Mouse (Mus musculus): ENCODE measurements at regions not wholly inside any gene's neighbourhood (a gene's known extent, or its start where the extent isn't known, plus 50 kb on each side); places are given as distances from the start of the nearest gene placed in this dataset.
"Not testable (repeated sequence)": the region's sequence is repeated elsewhere in the genome, so short reads cannot be mapped to it uniquely, and the experiment has no call there.

- no peak for TF ChIP-seq POLR2A (IDR thresholded peaks at IDR 0.05; ENCODE audit: borderline replicate concordance, extremely low read depth, insufficient read depth, insufficient read length)
- H3K9me3 ChIP-seq (ENCODE audit: control insufficient read depth, low read length) = no peaks in the 10 kb centered on the region
- 90% methylated on average over 4 of the region's 4 CpGs for WGBS
- H3K4me3 ChIP-seq (replicated peaks; ENCODE audit: low read length) = no peak overlapping the region
- no peaks in the 10 kb centered on the region for H3K4me1 ChIP-seq (ENCODE audit: control insufficient read depth, insufficient read depth, low read length)
- H3K9ac ChIP-seq (ENCODE audit: low read depth, low read length, severe bottlenecking) = no peak overlapping the region
- H3K27ac ChIP-seq (replicated peaks; ENCODE audit: low read depth, low read length) = no peak overlapping the region
- DNase-seq (ENCODE audit: low spot score) (no peak), ATAC-seq (ENCODE audit: low FRiP score, low read depth) (no peak)
- no peaks in the 10 kb centered on the region for H3K36me3 ChIP-seq (ENCODE audit: control insufficient read depth, insufficient read depth, low read length)
- no peak overlapping the region for H3K4me2 ChIP-seq (replicated peaks; ENCODE audit: low read depth, low read length, severe bottlenecking)
- H3K27me3 ChIP-seq (ENCODE audit: control insufficient read depth, insufficient read depth, low read length) = no peaks in the 10 kb centered on the region
These were observed 146.0 kb downstream of the Nuak1 start for GRCm38 (mm10) chr10:84294422-84294821.

- WGBS = 85% methylated on average over 3 of the region's 3 CpGs
- no peak overlapping the region for H3K9ac ChIP-seq (ENCODE audit: low read depth, low read length, severe bottlenecking)
- ATAC-seq (ENCODE audit: low FRiP score, low read depth) (no peak), DNase-seq (ENCODE audit: low spot score) (no peak)
- no peaks in the 10 kb centered on the region for H3K36me3 ChIP-seq (ENCODE audit: control insufficient read depth, insufficient read depth, low read length)
- H3K9me3 ChIP-seq (ENCODE audit: control insufficient read depth, low read length) = no peaks in the 10 kb centered on the region
- H3K27ac ChIP-seq (replicated peaks; ENCODE audit: low read depth, low read length) = no peak overlapping the region
- no peak for TF ChIP-seq POLR2A (IDR thresholded peaks at IDR 0.05; ENCODE audit: borderline replicate concordance, extremely low read depth, insufficient read depth, insufficient read length)
- no peak overlapping the region for H3K4me2 ChIP-seq (replicated peaks; ENCODE audit: low read depth, low read length, severe bottlenecking)
- H3K4me3 ChIP-seq (replicated peaks; ENCODE audit: low read length) = no peak overlapping the region
- no peaks in the 10 kb centered on the region for H3K27me3 ChIP-seq (ENCODE audit: control insufficient read depth, insufficient read depth, low read length)
- no peaks in the 10 kb centered on the region for H3K4me1 ChIP-seq (ENCODE audit: control insufficient read depth, insufficient read depth, low read length)
These were observed 144.2 kb downstream of the Nuak1 start for GRCm38 (mm10) chr10:84296168-84296567.

- TF ChIP-seq POLR2A (IDR thresholded peaks at IDR 0.05; ENCODE audit: borderline replicate concordance, extremely low read depth, insufficient read depth, insufficient read length) = no peak
- Histone ChIP-seq H3K9me3 (ENCODE audit: control insufficient read depth, low read length) (no peaks in the 10 kb centered on the region), H3K4me3 (replicated peaks; ENCODE audit: low read length) (no peak overlapping the region), H3K4me1 (ENCODE audit: control insufficient read depth, insufficient read depth, low read length) (no peaks in the 10 kb centered on the region), H3K27me3 (ENCODE audit: control insufficient read depth, insufficient read depth, low read length) (no peaks in the 10 kb centered on the region), H3K36me3 (ENCODE audit: control insufficient read depth, insufficient read depth, low read length) (no peaks in the 10 kb centered on the region), H3K9ac (ENCODE audit: low read depth, low read length, severe bottlenecking) (no peak overlapping the region), H3K27ac (replicated peaks; ENCODE audit: low read depth, low read length) (no peak overlapping the region), H3K4me2 (replicated peaks; ENCODE audit: low read depth, low read length, severe bottlenecking) (no peak overlapping the region)
- ATAC-seq (ENCODE audit: low FRiP score, low read depth) (no peak), DNase-seq (ENCODE audit: low spot score) (no peak)
- 51% methylated on average over 2 of the region's 2 CpGs for WGBS
These were observed 138.8 kb downstream of the Nuak1 start for GRCm38 (mm10) chr10:84301561-84301960.

GRCm38 (mm10) chr10:84302821-84303520 lies 137.4 kb downstream of the Nuak1 start:
- H3K27ac ChIP-seq (replicated peaks; ENCODE audit: low read depth, low read length) = no peak overlapping the region
- H3K27me3 ChIP-seq (ENCODE audit: control insufficient read depth, insufficient read depth, low read length) = no peaks in the 10 kb centered on the region
- no peaks in the 10 kb centered on the region for H3K9me3 ChIP-seq (ENCODE audit: control insufficient read depth, low read length)
- 38% methylated on average over 7 of the region's 7 CpGs for WGBS
- H3K36me3 ChIP-seq (ENCODE audit: control insufficient read depth, insufficient read depth, low read length) = no peaks in the 10 kb centered on the region
- H3K9ac ChIP-seq (ENCODE audit: low read depth, low read length, severe bottlenecking) = no peak overlapping the region
- no peaks in the 10 kb centered on the region for H3K4me1 ChIP-seq (ENCODE audit: control insufficient read depth, insufficient read depth, low read length)
- ATAC-seq (ENCODE audit: low FRiP score, low read depth) (no peak), DNase-seq (ENCODE audit: low spot score) (peak; percentile 18)
- no peak overlapping the region for H3K4me2 ChIP-seq (replicated peaks; ENCODE audit: low read depth, low read length, severe bottlenecking)
- H3K4me3 ChIP-seq (replicated peaks; ENCODE audit: low read length) = no peak overlapping the region
- no peak for TF ChIP-seq POLR2A (IDR thresholded peaks at IDR 0.05; ENCODE audit: borderline replicate concordance, extremely low read depth, insufficient read depth, insufficient read length)

- H3K27me3 ChIP-seq (ENCODE audit: control insufficient read depth, insufficient read depth, low read length); DNase-seq (ENCODE audit: low spot score); H3K9me3 ChIP-seq (ENCODE audit: control insufficient read depth, low read length); H3K27ac ChIP-seq (replicated peaks; ENCODE audit: low read depth, low read length); H3K4me1 ChIP-seq (ENCODE audit: control insufficient read depth, insufficient read depth, low read length); H3K9ac ChIP-seq (ENCODE audit: low read depth, low read length, severe bottlenecking); ATAC-seq (ENCODE audit: low FRiP score, low read depth); H3K36me3 ChIP-seq (ENCODE audit: control insufficient read depth, insufficient read depth, low read length); H3K4me3 ChIP-seq (replicated peaks; ENCODE audit: low read length); H3K4me2 ChIP-seq (replicated peaks; ENCODE audit: low read depth, low read length, severe bottlenecking): not testable (repeated sequence)
- WGBS = 91% methylated on average over 17 of the region's 17 CpGs
These were observed 131.7 kb downstream of the Nuak1 start for GRCm38 (mm10) chr10:84308746-84309145.

GRCm38 (mm10) chr10:84310653-84311052 lies 129.7 kb downstream of the Nuak1 start:
- Histone ChIP-seq H3K4me3 (replicated peaks; ENCODE audit: low read length) (no peak overlapping the region), H3K27me3 (ENCODE audit: control insufficient read depth, insufficient read depth, low read length) (no peaks in the 10 kb centered on the region), H3K4me1 (ENCODE audit: control insufficient read depth, insufficient read depth, low read length) (no peaks in the 10 kb centered on the region), H3K9ac (ENCODE audit: low read depth, low read length, severe bottlenecking) (no peak overlapping the region), H3K4me2 (replicated peaks; ENCODE audit: low read depth, low read length, severe bottlenecking) (no peak overlapping the region), H3K27ac (replicated peaks; ENCODE audit: low read depth, low read length) (no peak overlapping the region), H3K36me3 (ENCODE audit: control insufficient read depth, insufficient read depth, low read length) (no peaks in the 10 kb centered on the region), H3K9me3 (ENCODE audit: control insufficient read depth, low read length) (no peaks in the 10 kb centered on the region)
- TF ChIP-seq POLR2A (IDR thresholded peaks at IDR 0.05; ENCODE audit: borderline replicate concordance, extremely low read depth, insufficient read depth, insufficient read length) = no peak
- ATAC-seq (ENCODE audit: low FRiP score, low read depth) (no peak), DNase-seq (ENCODE audit: low spot score) (no peak)
- WGBS = 95% methylated on average over 5 of the region's 5 CpGs

Measured in limb, embryonic 14.5 days (tissue).